Mouse (Mus musculus) hindbrain, embryonic 14.5 days (tissue): ENCODE results near the gene Ccl27b. TPM values are rescaled to one million over a fixed set of nuclear protein-coding genes. Genes with fewer than 3 reads are reported as not detected.

Experiments used
- polyA plus RNA-seq: library from polyadenylated mRNA; unstranded; fragments of >200 nt; fragmentation: Nextera tagmentation; extraction: Ambion mirVana; gene quantifications from 2 replicates; pipeline ENCODE4 v1.2.1, GENCODE M21; 2014

Ccl27b gene
- polyA plus RNA-seq, 1 experiment from 2014 or later: not detected

Other genes starting within 250 kb of the Ccl27b start
- gene Gm21586, start 215.9 kb upstream of the Ccl27b start, polyA plus RNA-seq: not detected in 2 replicates
- gene Gm2163, start 188.5 kb upstream of the Ccl27b start, polyA plus RNA-seq: 0.29 and 0.41 TPM in 2 replicates
- 0.17 TPM in 1 of 2 replicates, not detected in the other for gene Fam205a2, start 127.1 kb upstream of the Ccl27b start, polyA plus RNA-seq
- gene Gm10591, start 43.1 kb upstream of the Ccl27b start, polyA plus RNA-seq: not detected in 2 replicates
- gene Gm2564, start 25.5 kb upstream of the Ccl27b start, polyA plus RNA-seq: 0.65 TPM in 1 of 2 replicates, not detected in the other
- gene Il11ra2, start 6.6 kb downstream of the Ccl27b start, polyA plus RNA-seq: not detected in 2 replicates
- 0.37 and 0.67 TPM in 2 replicates for gene 4930578G10Rik, start 80.3 kb downstream of the Ccl27b start, polyA plus RNA-seq
- not detected in 2 replicates for gene Ccl19, start 101.3 kb downstream of the Ccl27b start, polyA plus RNA-seq
- 1.4 and 1.7 TPM in 2 replicates for gene Ccl21a, start 118.7 kb downstream of the Ccl27b start, polyA plus RNA-seq
- gene Fam205a1, start 198.6 kb downstream of the Ccl27b start, polyA plus RNA-seq: 0.10 and 0.12 TPM in 2 replicates
- gene Gm12394, start 201.5 kb downstream of the Ccl27b start, polyA plus RNA-seq: 0.62 and 0.73 TPM in 2 replicates
- gene Fam205c, start 219.0 kb downstream of the Ccl27b start, polyA plus RNA-seq: 1.5 and 2.4 TPM in 2 replicates